Mouse (Mus musculus) mouse trophoblast stem cell (cell line): ENCODE measurements around the gene Arfip2.

Experiments used
- in situ Hi-C, 2 experiments: fragments of 300-500 bp; cut with MseI, MboI; formaldehyde crosslinking; loops; 2 replicates in 1 of 2; 3 replicates in 1 of 2; pipeline ENCODE4 v1.15.1; 2025

Gene Arfip2

GRCm38 (mm10) chr7:105615720-105616119 lies 24.5 kb downstream of the Arfip2 start:
- in situ Hi-C loops: loop anchor here in 1 of 2 experiments (10.0 kb wide), 1 partner anchor 211 kb away; the partner anchor contains the start of genes Cnga4 and Fam160a2

- in situ Hi-C loops: loop anchor here in 1 of 2 experiments (10.0 kb wide), 1 partner anchor 210 kb away; the partner anchor contains the start of genes Cnga4 and Fam160a2
These were observed 25.8 kb downstream of the Arfip2 start for GRCm38 (mm10) chr7:105614400-105614799.

GRCm38 (mm10) chr7:105611767-105612166 lies 28.4 kb downstream of the Arfip2 start:
- in situ Hi-C loops: loop anchor here in 1 of 2 experiments (10.0 kb wide), 1 partner anchor 207 kb away; the partner anchor contains the start of genes Cnga4 and Fam160a2

- in situ Hi-C loops: no loop called here
These were observed 31.7 kb downstream of the Arfip2 start for GRCm38 (mm10) chr7:105608467-105608866.

GRCm38 (mm10) chr7:105602860-105603623 lies 37.2 kb downstream of the Arfip2 start:
- in situ Hi-C loops: loop anchor here (5.0 kb wide), 2 partner anchors 56 to 66 kb away; no protein-coding TSS in a partner anchor

GRCm38 (mm10) chr7:105590097-105590496 lies 50.1 kb downstream of the Arfip2 start:
- in situ Hi-C loops: no loop called here

GRCm38 (mm10) chr7:105588325-105588912 lies 51.8 kb downstream of the Arfip2 start:
- in situ Hi-C loops: no loop called here
